Mouse (Mus musculus) liver, adult 2 months (tissue): ENCODE measurements around the gene Tmem45b. TPM values are rescaled to one million over a fixed set of nuclear protein-coding genes. Genes with fewer than 3 reads are reported as not detected.

Experiments used
- DNase-seq: peaks from one replicate; pipeline ENCODE4 v3.0.0-alpha.2; 2011; ENCODE audit warnings: low read depth, low spot score; ENCODE audit errors: extremely low read depth
- H3K27ac ChIP-seq: fragments of 200-500 bp; replicated peaks from 2 replicates; pipeline ENCODE4 v1.5.1; 2012; ENCODE audit warnings: low read depth, mild to moderate bottlenecking, control low read depth, inconsistent platforms, low read length; ENCODE audit not compliant: insufficient read depth
- H3K27me3 ChIP-seq: fragments of 200-500 bp; 2 replicates; pipeline ENCODE4 v1.6.1; 2012; ENCODE audit warnings: mild to moderate bottlenecking, moderate library complexity, low read length, inconsistent platforms; ENCODE audit not compliant: control insufficient read depth, insufficient read depth
- H3K36me3 ChIP-seq: fragments of 200-500 bp; 2 replicates; pipeline ENCODE4 v1.6.1; 2012; ENCODE audit warnings: low read length, inconsistent platforms; ENCODE audit not compliant: control insufficient read depth, insufficient read depth
- H3K4me1 ChIP-seq: fragments of 200-500 bp; 2 replicates; pipeline ENCODE4 v1.6.1; 2011; ENCODE audit warnings: low read length; ENCODE audit not compliant: control insufficient read depth, insufficient read depth
- H3K4me3 ChIP-seq: fragments of 200-500 bp; 2 replicates; pipeline ENCODE4 v1.5.1; 2011; ENCODE audit warnings: low read depth, mild to moderate bottlenecking, control low read depth, low read length, moderate library complexity; ENCODE audit not compliant: insufficient read depth
- H3K79me2 ChIP-seq: fragments of 200-500 bp; 2 replicates; pipeline ENCODE4 v1.6.1; 2012; ENCODE audit warnings: inconsistent platforms, mild to moderate bottlenecking, low read length, moderate library complexity; ENCODE audit not compliant: control insufficient read depth, insufficient read depth
- H3K9ac ChIP-seq: fragments of 200-500 bp; 2 replicates; pipeline ENCODE4 v1.6.1; 2012; ENCODE audit warnings: low read depth, mild to moderate bottlenecking, control low read depth, inconsistent platforms, low read length
- CTCF ChIP-seq: fragments of 200-500 bp; IDR thresholded peaks from 2 replicates; pipeline ENCODE4 v1.5.1; 2011; ENCODE audit warnings: low read depth, low read length, control low read depth
- POLR2A ChIP-seq: fragments of 200-500 bp; IDR thresholded peaks from 2 replicates; pipeline ENCODE4 v1.6.1; 2011; ENCODE audit warnings: low read length, control low read depth; ENCODE audit not compliant: insufficient read depth; ENCODE audit errors: extremely low read depth
- WGBS: fragments of 180-500 bp; shearing (Covaris S2); methylation state at CpG from one replicate; pipeline ENCODE4 v1.1.7; 2018; 5-methylcytosine and 5-hydroxymethylcytosine counted together
- polyA plus RNA-seq: library from polyadenylated mRNA; depleted of rRNA; stranded (reverse); fragments of >200 nt; gene quantifications from 2 replicates; pipeline ENCODE4 v1.2.3, GENCODE M21; 2012
- total RNA-seq: library from RNA; depleted of rRNA; stranded (reverse); fragments of >200 nt; gene quantifications from 2 replicates; pipeline ENCODE4 v1.2.3, GENCODE M21; 2014

Tmem45b gene
- total and polyA plus RNA-seq, 2 experiments, result 0.37 to 0.55 TPM

DNA sequence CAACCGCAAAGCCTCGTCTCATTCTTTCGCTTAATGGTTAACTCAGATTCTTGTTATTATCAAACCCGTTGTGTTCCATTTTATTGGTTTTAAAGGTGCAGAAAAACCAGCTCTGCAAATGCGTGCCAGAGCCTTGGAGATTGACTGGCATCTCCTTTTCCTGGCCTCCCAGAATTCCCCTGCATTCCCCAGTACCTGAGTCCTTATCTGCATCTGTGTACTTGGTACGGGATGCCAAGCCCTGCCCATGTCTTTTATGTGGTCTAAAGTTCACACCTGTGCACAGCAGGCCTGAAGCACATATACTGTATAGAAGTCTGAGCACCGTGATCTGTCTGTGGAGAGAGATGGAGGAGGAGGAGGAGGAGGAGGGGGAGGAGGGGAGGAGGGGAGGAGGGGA is 26.4 kb downstream of the Tmem45b start:
- no peak overlapping the region for H3K4me3 ChIP-seq
- no peaks in the 10 kb centered on the region for H3K36me3 ChIP-seq
- WGBS, result 62% methylated on average over 7 of the region's 7 CpGs
- no peak overlapping the region for H3K27ac ChIP-seq
- TF ChIP-seq CTCF, result no peak
- TF ChIP-seq POLR2A, result no peak
- peak; percentile 67 for DNase-seq
- no peak overlapping the region for H3K9ac ChIP-seq
- H3K79me2 ChIP-seq, result no peaks in the 10 kb centered on the region
- H3K4me1 ChIP-seq, result no peaks in the 10 kb centered on the region; the same call in 1 of the 2 replicates
- no peaks in the 10 kb centered on the region for H3K27me3 ChIP-seq

DNA sequence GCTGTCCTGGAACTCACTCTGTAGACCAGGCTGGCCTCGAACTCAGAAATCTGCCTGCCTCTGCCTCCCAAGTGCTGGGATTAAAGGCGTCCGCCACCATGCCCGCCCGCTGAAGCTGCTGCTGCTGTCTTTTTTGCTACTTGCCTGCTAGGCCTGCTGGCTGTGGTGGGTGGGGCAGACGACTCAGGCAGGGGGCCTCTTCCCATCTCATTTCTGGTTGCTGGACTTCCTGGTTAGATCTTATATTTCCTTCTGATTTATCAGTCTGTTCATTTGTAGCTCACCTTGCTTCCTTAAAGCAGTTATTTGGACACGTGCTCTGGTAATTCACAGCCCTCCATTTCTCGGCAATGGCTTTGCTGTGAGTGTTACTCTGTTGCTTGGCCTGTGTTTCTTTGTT is 28.8 kb downstream of the Tmem45b start:
- Histone ChIP-seq H3K4me3 (no peak overlapping the region), H3K36me3 (no peaks in the 10 kb centered on the region), H3K27ac (no peak overlapping the region), H3K4me1 (peaks cover 3% of the 10 kb centered on the region; the same call in 1 of the 2 replicates), H3K9ac (no peak overlapping the region), H3K79me2 (no peaks in the 10 kb centered on the region), H3K27me3 (no peaks in the 10 kb centered on the region)
- TF ChIP-seq POLR2A (no peak), CTCF (no peak)
- WGBS, result 93% methylated on average over 8 of the region's 8 CpGs
- DNase-seq, result no peak

DNA sequence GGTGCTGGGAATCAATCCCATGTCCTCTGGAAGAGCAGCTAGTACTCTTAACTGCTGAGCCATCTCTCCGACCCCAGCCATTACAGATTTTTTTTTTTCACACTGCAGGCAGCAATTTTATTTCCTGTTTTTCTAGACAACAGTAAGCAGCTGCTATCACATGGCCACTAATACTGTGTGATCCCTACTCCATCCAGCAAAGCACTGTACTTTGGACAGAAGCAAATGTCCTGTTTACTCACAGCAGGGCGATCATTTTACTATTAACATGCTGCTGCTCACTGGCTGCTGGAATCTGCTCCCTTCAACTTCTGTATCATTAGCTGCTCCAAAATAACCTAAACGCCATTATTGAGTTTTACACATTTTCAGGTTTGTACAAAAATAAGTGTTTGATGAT is 30.8 kb downstream of the Tmem45b start:
- 38% methylated on average over 3 of the region's 3 CpGs for WGBS
- H3K4me1 ChIP-seq, result peaks cover 3% of the 10 kb centered on the region; the same call in 1 of the 2 replicates
- no peak overlapping the region for H3K27ac ChIP-seq
- TF ChIP-seq POLR2A, result no peak
- TF ChIP-seq CTCF, result no peak
- H3K36me3 ChIP-seq, result no peaks in the 10 kb centered on the region
- no peak overlapping the region for H3K9ac ChIP-seq
- no peaks in the 10 kb centered on the region for H3K79me2 ChIP-seq
- no peaks in the 10 kb centered on the region for H3K27me3 ChIP-seq
- H3K4me3 ChIP-seq, result no peak overlapping the region
- peak; percentile 97 for DNase-seq

DNA sequence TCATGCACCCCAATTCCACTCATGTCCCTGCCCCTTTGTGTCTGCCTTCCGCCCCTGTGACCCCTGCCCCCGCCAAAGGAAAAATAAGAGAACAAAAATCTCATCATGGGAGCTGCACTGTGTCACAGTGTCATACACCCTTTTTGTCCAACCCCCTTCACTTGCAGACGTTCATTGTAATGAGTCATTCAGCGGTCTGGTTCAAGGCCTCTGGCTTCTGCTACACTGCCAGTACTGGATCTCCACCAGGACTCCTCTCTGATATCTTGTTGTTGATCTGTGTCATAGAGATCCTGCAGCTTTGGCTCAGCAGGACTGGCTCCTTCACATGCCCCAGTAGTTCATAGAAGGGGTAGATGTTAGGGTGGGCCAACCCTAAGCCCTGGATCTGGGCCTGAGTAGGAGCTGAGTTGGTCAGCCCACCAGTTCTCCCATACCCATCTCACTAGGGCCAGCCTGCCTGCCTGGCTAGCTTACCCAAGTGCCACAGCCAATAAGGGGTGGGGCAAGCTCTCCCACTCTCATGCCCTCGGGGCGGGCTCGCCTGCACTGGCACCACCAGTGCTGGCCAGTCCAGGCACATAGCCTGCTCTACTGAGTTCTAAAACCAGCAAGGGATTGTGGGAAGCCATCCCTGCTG is 31.8 kb downstream of the Tmem45b start:
- Histone ChIP-seq H3K79me2 (no peaks in the 10 kb centered on the region), H3K4me1 (peaks cover 3% of the 10 kb centered on the region; the same call in 1 of the 2 replicates), H3K27ac (peak overlapping the region; percentile 43; the same call in 1 of the 2 replicates), H3K27me3 (no peaks in the 10 kb centered on the region), H3K36me3 (no peaks in the 10 kb centered on the region), H3K4me3 (no peak overlapping the region), H3K9ac (no peak overlapping the region)
- no peak for TF ChIP-seq CTCF
- TF ChIP-seq POLR2A, result no peak
- WGBS, result 66% methylated on average over 7 of the region's 7 CpGs
- DNase-seq, result peak; percentile 91

DNA sequence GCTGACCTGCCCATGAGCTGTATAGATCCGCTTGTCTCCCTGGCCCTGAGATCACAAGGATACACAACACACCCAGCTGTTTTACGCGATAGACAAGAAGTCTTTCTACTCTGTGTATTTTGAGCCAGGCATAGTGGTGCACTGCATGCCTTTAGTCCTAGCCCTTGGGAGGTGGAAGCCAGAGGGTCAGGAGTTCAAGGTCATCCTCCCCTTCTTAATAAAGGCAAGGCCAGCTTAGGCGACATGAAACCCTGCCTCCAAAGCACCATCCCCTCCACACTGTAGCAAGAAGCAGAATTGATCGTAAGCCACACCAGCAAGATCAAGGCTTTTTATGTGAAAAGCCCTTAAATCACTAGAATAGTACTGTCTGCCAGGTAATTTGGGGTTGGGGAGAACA is 32.5 kb downstream of the Tmem45b start:
- Histone ChIP-seq H3K9ac (no peak overlapping the region), H3K79me2 (no peaks in the 10 kb centered on the region), H3K4me3 (no peak overlapping the region), H3K4me1 (peaks cover 3% of the 10 kb centered on the region; the same call in 1 of the 2 replicates), H3K27ac (no peak overlapping the region), H3K27me3 (no peaks in the 10 kb centered on the region), H3K36me3 (no peaks in the 10 kb centered on the region)
- WGBS, result 87% methylated on average over 5 of the region's 5 CpGs
- DNase-seq, result peak; percentile 49
- TF ChIP-seq POLR2A (no peak), CTCF (no peak)

DNA sequence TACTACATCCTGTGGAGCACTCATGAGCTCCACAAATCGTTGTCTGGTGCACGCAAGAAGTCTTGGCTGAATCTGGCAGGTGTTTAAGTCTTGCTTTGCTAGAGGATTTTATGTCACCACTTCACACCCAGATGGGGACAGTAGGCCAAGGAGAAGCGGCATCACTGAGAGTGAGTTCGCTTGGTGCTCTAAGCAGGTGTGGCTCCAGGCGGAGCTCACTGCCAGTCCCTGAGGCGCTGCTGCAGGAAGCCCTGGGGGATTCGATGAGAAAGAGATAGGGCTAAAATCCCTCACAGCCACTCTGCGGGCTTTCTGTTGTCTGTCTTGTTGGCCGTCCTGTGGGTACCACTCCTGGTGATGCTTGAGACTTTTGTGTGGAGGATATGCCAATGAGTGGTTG is 34.3 kb downstream of the Tmem45b start:
- no peak for DNase-seq
- TF ChIP-seq POLR2A (no peak), CTCF (no peak)
- H3K27me3 ChIP-seq, result no peaks in the 10 kb centered on the region
- H3K9ac ChIP-seq, result no peak overlapping the region
- H3K4me1 ChIP-seq, result peaks cover 3% of the 10 kb centered on the region; the same call in 1 of the 2 replicates
- WGBS, result 76% methylated on average over 9 of the region's 9 CpGs
- no peaks in the 10 kb centered on the region for H3K36me3 ChIP-seq
- no peaks in the 10 kb centered on the region for H3K79me2 ChIP-seq
- no peak overlapping the region for H3K27ac ChIP-seq
- no peak overlapping the region for H3K4me3 ChIP-seq
